In genomic region chr2:112602487-112602886, GRCm38 (mm10) we compare ENCODE assay signal across 14 mouse cellular contexts.
DNase-seq lines count a peak whose midpoint lies in the region; ATAC-seq lines count a peak whose summit lies in the region.
"Had no signal": no experiment of that assay in that cellular context is flagged by ENCODE, and none has a peak within 500 bp of the region (broad histone marks: within the 10 kb centered on the region; RNA-seq: fewer than 3 reads in every experiment).

No protein-coding gene starts in this region.

- ATAC-seq in megakaryocyte, adult 5-6 weeks (ENCODE audit: poor library complexity, severe bottlenecking): no peak
- ATAC-seq: inflammation-experienced regulatory T-cells, adult 6 months had no signal

- peak; percentile 89 for DNase-seq in heart, adult 11 months
- no peak for DNase-seq in heart, adult 8-10 months (ENCODE audit: low spot score)
- peak; percentile 34 for DNase-seq in layer of hippocampus, adult 11-12 months (ENCODE audit: low spot score)
- DNase-seq in layer of hippocampus, postnatal 10 days (ENCODE audit: low spot score in 2 of 2): no peak
- peak; percentile 22 for DNase-seq in right cerebral cortex, adult 18-20 months
- no peak for DNase-seq in right cerebral cortex, postnatal 10 days (ENCODE audit: low spot score in 2 of 2)
- peak; percentile 16 to 17 for DNase-seq in layer of hippocampus, postnatal 36 days
- DNase-seq: cerebellum, adult 11 months; cerebellum, postnatal 25 days; kidney, adult 9 months; liver, embryonic 13.5 days; thymus, adult 2 months had no signal

Comparison
In these comparisons a context has a peak if more than half of its experiments do, and no peak if none do; other contexts are left out.
1. DNase-seq: peak in heart, adult 11 months (single experiment), layer of hippocampus, adult 11-12 months (single experiment), right cerebral cortex, adult 18-20 months (single experiment) and layer of hippocampus, postnatal 36 days (2 of 2); none in heart, adult 8-10 months (single experiment), layer of hippocampus, postnatal 10 days (0 of 2) and right cerebral cortex, postnatal 10 days (0 of 2).